Mouse (Mus musculus) liver, embryonic 16.5 days (tissue): ENCODE data around the gene Nlgn2. TPM values are rescaled to one million over a fixed set of nuclear protein-coding genes. Genes with fewer than 3 reads are reported as not detected.

Source experiments
- ATAC-seq: fragments of 200-750 bp; cut with Nextera tagmentation; 2 replicates; pipeline ENCODE4 v1.8.0; 2017; ENCODE audit warnings: low read depth, mild to moderate bottlenecking, moderate number of reproducible peaks, moderate library complexity
- H3K27ac ChIP-seq: fragments of 300-500 bp; sonication (generic); 2 replicates; pipeline ENCODE4 v1.5.1; 2014; ENCODE audit warnings: mild to moderate bottlenecking, low read length
- H3K27me3 ChIP-seq: fragments of 300-500 bp; sonication (generic); 2 replicates; pipeline ENCODE4 v1.6.1; 2014; ENCODE audit warnings: low read depth, low read length, mixed read lengths; ENCODE audit not compliant: control insufficient read depth, insufficient read depth
- H3K36me3 ChIP-seq: fragments of 300-500 bp; sonication (generic); 2 replicates; pipeline ENCODE4 v1.6.1; 2014; ENCODE audit warnings: mild to moderate bottlenecking; ENCODE audit not compliant: control insufficient read depth, insufficient read depth
- H3K4me1 ChIP-seq: fragments of 300-500 bp; sonication (generic); 2 replicates; pipeline ENCODE4 v1.6.1; 2014; ENCODE audit warnings: low read depth, low read length, mixed read lengths; ENCODE audit not compliant: control insufficient read depth
- H3K4me2 ChIP-seq: fragments of 300-500 bp; sonication (generic); 2 replicates; pipeline ENCODE4 v1.6.1; 2014; ENCODE audit warnings: low read depth, low read length, mixed read lengths
- H3K4me3 ChIP-seq: fragments of 300-500 bp; sonication (generic); 2 replicates; pipeline ENCODE4 v1.5.1; 2014; ENCODE audit warnings: low read depth, mild to moderate bottlenecking, low read length
- H3K9ac ChIP-seq: fragments of 300-500 bp; sonication (generic); 2 replicates; pipeline ENCODE4 v1.6.1; 2014; ENCODE audit warnings: low read depth, low read length
- H3K9me3 ChIP-seq: fragments of 300-500 bp; sonication (generic); replicated peaks from 2 replicates; pipeline ENCODE4 v1.6.1; 2016; ENCODE audit warnings: low read length; ENCODE audit not compliant: control insufficient read depth
- WGBS: fragments of 180-500 bp; shearing (Covaris S2); extraction: QIAGEN DNeasy Blood & Tissue Kit; methylation state at CpG from one replicate; pipeline ENCODE4 v1.1.7; 2014; ENCODE audit not compliant: insufficient replicate concordance; 5-methylcytosine and 5-hydroxymethylcytosine counted together
- polyA plus RNA-seq: library from polyadenylated mRNA; unstranded; fragments of >200 nt; fragmentation: Nextera tagmentation; extraction: Ambion mirVana; gene quantifications from 2 replicates; pipeline ENCODE4 v1.2.1, GENCODE M21; 2015

Nlgn2 gene
- polyA plus RNA-seq, 1 experiment from 2014 or later = 0.66 TPM

GRCm38 (mm10) chr11:69880506-69880852, 42.9 kb upstream of the Nlgn2 start:
- Histone ChIP-seq H3K27me3 (no peaks in the 10 kb centered on the region), H3K4me2 (peak overlapping the region; percentile 93), H3K9ac (peak overlapping the region; percentile 72), H3K4me3 (peak overlapping the region; percentile 67), H3K9me3 (no peaks in the 10 kb centered on the region), H3K36me3 (no peaks in the 10 kb centered on the region), H3K27ac (peak overlapping the region; percentile 92), H3K4me1 (peaks cover 68% of the 10 kb centered on the region)
- under 1% methylated on average over 18 of the region's 18 CpGs for WGBS
- ATAC-seq = peak; percentile 28

- Histone ChIP-seq H3K36me3 (no peaks in the 10 kb centered on the region), H3K9me3 (no peaks in the 10 kb centered on the region), H3K27ac (peak overlapping the region; percentile 77), H3K4me2 (peak overlapping the region; percentile 93), H3K4me3 (peak overlapping the region; percentile 67), H3K4me1 (peaks cover 72% of the 10 kb centered on the region), H3K9ac (peak overlapping the region; percentile 72; the same call in 1 of the 2 replicates), H3K27me3 (no peaks in the 10 kb centered on the region)
- ATAC-seq = no peak
- WGBS = 69% methylated on average over 15 of the region's 15 CpGs
Measured at GRCm38 (mm10) chr11:69879711-69880110, 42.1 kb upstream of the Nlgn2 start.

- no peaks in the 10 kb centered on the region for H3K27me3 ChIP-seq
- WGBS = 27% methylated on average over 6 of the region's 6 CpGs
- H3K36me3 ChIP-seq = no peaks in the 10 kb centered on the region
- peaks cover 72% of the 10 kb centered on the region for H3K4me1 ChIP-seq
- no peaks in the 10 kb centered on the region for H3K9me3 ChIP-seq
- peak overlapping the region; percentile 77 for H3K27ac ChIP-seq
- peak overlapping the region; percentile 35 for H3K9ac ChIP-seq
- ATAC-seq = peak; percentile 37
- H3K4me2 ChIP-seq = peak overlapping the region; percentile 93
- H3K4me3 ChIP-seq = no peak overlapping the region
Measured at GRCm38 (mm10) chr11:69878952-69879351, 41.4 kb upstream of the Nlgn2 start.

GRCm38 (mm10) chr11:69878399-69878798, 40.8 kb upstream of the Nlgn2 start:
- Histone ChIP-seq H3K27ac (peak overlapping the region; percentile 77), H3K4me1 (peaks cover 67% of the 10 kb centered on the region), H3K36me3 (no peaks in the 10 kb centered on the region), H3K27me3 (no peaks in the 10 kb centered on the region), H3K4me3 (no peak overlapping the region), H3K9ac (0 out of 2 replicates have a peak overlapping the region, but pooled peaks have one; percentile 35), H3K9me3 (no peaks in the 10 kb centered on the region), H3K4me2 (no peak overlapping the region)
- no peak for ATAC-seq
- 76% methylated on average over 3 of the region's 3 CpGs for WGBS

- Histone ChIP-seq H3K36me3 (no peaks in the 10 kb centered on the region), H3K27ac (peak within 1 kb of the TSS; percentile 77), H3K9me3 (no peaks in the 10 kb centered on the region), H3K4me1 (peaks cover 67% of the 10 kb centered on the region), H3K4me3 (no peak within 1 kb of the TSS), H3K9ac (0 out of 2 replicates have a peak within 1 kb of the TSS, but pooled peaks have one; percentile 35), H3K4me2 (0 out of 2 replicates have a peak within 1 kb of the TSS, but pooled peaks have one; percentile 14), H3K27me3 (no peaks in the 10 kb centered on the region)
- WGBS = 74% methylated on average over 11 of the region's 11 CpGs
- no peak for ATAC-seq
Measured at GRCm38 (mm10) chr11:69877878-69878277, 40.3 kb upstream of the Nlgn2 start, which contains the start of gene Tmem95. Gene Tmem95 (minus strand): TSS chr11:69878018.

- Histone ChIP-seq H3K36me3 (no peaks in the 10 kb centered on the region), H3K9me3 (no peaks in the 10 kb centered on the region), H3K27me3 (no peaks in the 10 kb centered on the region), H3K4me2 (0 out of 2 replicates have a peak overlapping the region, but pooled peaks have one; percentile 14), H3K4me3 (no peak overlapping the region), H3K27ac (no peak overlapping the region), H3K9ac (peak overlapping the region; percentile 4; the same call in 1 of the 2 replicates), H3K4me1 (peaks cover 65% of the 10 kb centered on the region)
- peak; percentile 35; the same call in 1 of the 2 replicates for ATAC-seq
- 2% methylated on average over 12 of the region's 12 CpGs for WGBS
Measured at GRCm38 (mm10) chr11:69876867-69877266, 39.3 kb upstream of the Nlgn2 start.

- ATAC-seq = no peak
- peaks cover 59% of the 10 kb centered on the region for H3K4me1 ChIP-seq
- no peak overlapping the region for H3K27ac ChIP-seq
- WGBS = 39% methylated on average over 7 of the region's 7 CpGs
- H3K9me3 ChIP-seq = no peaks in the 10 kb centered on the region
- H3K36me3 ChIP-seq = no peaks in the 10 kb centered on the region
- no peak overlapping the region for H3K4me2 ChIP-seq
- no peak overlapping the region for H3K9ac ChIP-seq
- H3K27me3 ChIP-seq = no peaks in the 10 kb centered on the region
- H3K4me3 ChIP-seq = no peak overlapping the region
Measured at GRCm38 (mm10) chr11:69876186-69876585, 38.6 kb upstream of the Nlgn2 start.

- no peaks in the 10 kb centered on the region for H3K36me3 ChIP-seq
- H3K27me3 ChIP-seq = no peaks in the 10 kb centered on the region
- peaks cover 27% of the 10 kb centered on the region for H3K4me1 ChIP-seq
- ATAC-seq = no peak
- no peak overlapping the region for H3K9ac ChIP-seq
- H3K9me3 ChIP-seq = no peaks in the 10 kb centered on the region
- H3K4me3 ChIP-seq = no peak overlapping the region
- no peak overlapping the region for H3K4me2 ChIP-seq
- H3K27ac ChIP-seq = no peak overlapping the region
- 72% methylated on average over 4 of the region's 4 CpGs for WGBS
Measured at GRCm38 (mm10) chr11:69872451-69872850, 34.9 kb upstream of the Nlgn2 start.

GRCm38 (mm10) chr11:69871822-69872221, 34.2 kb upstream of the Nlgn2 start:
- no peak for ATAC-seq
- Histone ChIP-seq H3K27ac (no peak overlapping the region), H3K4me1 (peaks cover 29% of the 10 kb centered on the region), H3K9me3 (no peaks in the 10 kb centered on the region), H3K36me3 (no peaks in the 10 kb centered on the region), H3K4me3 (no peak overlapping the region), H3K4me2 (no peak overlapping the region), H3K9ac (no peak overlapping the region), H3K27me3 (no peaks in the 10 kb centered on the region)
- WGBS = 75% methylated on average over 7 of the region's 7 CpGs
